Mouse (Mus musculus): ENCODE measurements around the gene Zfp81. TPM values are rescaled to one million over a fixed set of nuclear protein-coding genes. Genes with fewer than 3 reads are reported as not detected.
"Not testable (repeated sequence)": the region's sequence is repeated elsewhere in the genome, so short reads cannot be mapped to it uniquely, and the experiment has no call there.

Zfp81 gene
- 9.7 and 12.1 TPM in 2 replicates for polyA plus RNA-seq (2015; fragmentation: Nextera tagmentation; extraction: Ambion mirVana)

DNA sequence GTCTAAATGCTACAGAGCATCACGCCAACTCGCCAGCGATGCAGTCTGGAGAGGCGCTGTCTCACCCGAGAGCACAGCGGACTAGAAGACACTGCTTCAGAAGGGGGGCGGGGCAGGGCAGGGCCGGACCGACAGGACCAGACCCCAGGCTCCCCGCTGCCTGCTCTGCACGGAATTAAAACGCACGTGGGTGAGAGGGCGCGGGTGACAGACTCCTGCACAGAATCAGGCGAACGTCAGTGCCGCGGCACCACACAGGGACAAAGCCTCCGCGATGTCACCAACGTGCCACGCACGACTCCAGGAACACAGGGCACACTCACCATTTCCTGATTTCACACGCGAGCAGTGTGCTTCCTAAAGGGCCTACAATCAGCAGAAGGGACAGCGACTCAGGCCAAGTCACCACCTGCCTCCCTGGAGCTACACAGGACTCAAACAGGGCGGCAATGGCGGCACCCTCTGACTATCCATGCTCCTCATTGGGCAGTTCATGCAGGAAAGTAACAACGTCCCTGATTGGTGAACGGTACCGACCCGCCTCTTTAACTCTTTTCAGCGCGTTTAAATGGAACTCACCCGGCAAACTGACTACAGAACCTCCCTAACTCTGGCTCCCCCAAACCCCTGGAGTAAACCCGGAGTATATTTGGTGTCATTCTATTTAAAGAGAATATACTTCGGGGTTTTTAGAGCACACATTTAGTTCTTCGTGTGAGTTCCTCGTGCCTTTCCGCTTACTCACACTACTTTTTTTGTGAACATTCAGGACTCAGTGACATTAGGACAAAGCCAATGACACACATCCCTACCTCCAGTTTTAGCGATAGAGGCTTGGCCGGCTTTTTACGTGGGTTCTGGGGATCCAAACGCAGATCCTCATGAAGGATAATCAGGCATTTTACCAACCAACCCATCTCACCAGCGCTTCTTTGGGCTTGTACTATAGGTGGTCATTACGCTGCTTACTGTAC is at the start of gene Zfp81:
Gene Zfp81, minus strand, starts transcription at position 468 of the 974 bp plus-strand sequence.
- H3K4me2 ChIP-seq (replicated peaks; ENCODE audit: low read depth, low read length), result peak within 1 kb of the TSS; percentile 53
- H3K4me1 ChIP-seq (ENCODE audit: insufficient read depth, low read length), result peaks cover 8% of the 10 kb centered on the region; the same call in 1 of the 2 replicates
- H3K9ac ChIP-seq (replicated peaks; ENCODE audit: low read length), result peak within 1 kb of the TSS; percentile 89
- peak; percentile 100 for ATAC-seq (ENCODE audit: low FRiP score, low TSS enrichment)
- no peaks in the 10 kb centered on the region for H3K36me3 ChIP-seq (ENCODE audit: insufficient read depth, low read length)
- H3K9me3 ChIP-seq (ENCODE audit: low read length), result no peaks in the 10 kb centered on the region
- 3% methylated on average over 47 of the region's 47 CpGs for WGBS
- no peaks in the 10 kb centered on the region for H3K27me3 ChIP-seq (ENCODE audit: insufficient read depth, low read length)
- H3K4me3 ChIP-seq (ENCODE audit: low read length), result peak within 1 kb of the TSS; percentile 98
- H3K27ac ChIP-seq (ENCODE audit: low read length), result peak within 1 kb of the TSS; percentile 92

- H3K36me3 ChIP-seq (ENCODE audit: insufficient read depth, low read length), result no peaks in the 10 kb centered on the region
- peak within 1 kb of the TSS; percentile 96 for H3K4me3 ChIP-seq (ENCODE audit: low read length)
- H3K4me2 ChIP-seq (replicated peaks; ENCODE audit: low read depth, low read length), result peak within 1 kb of the TSS; percentile 73
- no peaks in the 10 kb centered on the region for H3K9me3 ChIP-seq (ENCODE audit: low read length)
- WGBS, result under 1% methylated on average over 44 of the region's 44 CpGs
- H3K4me1 ChIP-seq (ENCODE audit: insufficient read depth, low read length), result peaks cover 7% of the 10 kb centered on the region; the same call in 1 of the 2 replicates
- peak; percentile 98 for ATAC-seq (ENCODE audit: low FRiP score, low TSS enrichment)
- no peaks in the 10 kb centered on the region for H3K27me3 ChIP-seq (ENCODE audit: insufficient read depth, low read length)
- peak within 1 kb of the TSS; percentile 78 for H3K27ac ChIP-seq (ENCODE audit: low read length)
- H3K9ac ChIP-seq (replicated peaks; ENCODE audit: low read length), result peak within 1 kb of the TSS; percentile 83
Measured at GRCm38 (mm10) chr17:33394182-33395034, 35.7 kb upstream of the Zfp81 start, which contains the start of gene Zfp101. Zfp101 (minus strand) TSS chr17:33394641.

GRCm38 (mm10) chr17:33392271-33392670 is 33.6 kb upstream of the Zfp81 start:
- Histone ChIP-seq H3K4me1 (ENCODE audit: insufficient read depth, low read length) (peaks cover 7% of the 10 kb centered on the region; the same call in 1 of the 2 replicates), H3K4me2 (replicated peaks; ENCODE audit: low read depth, low read length) (no peak overlapping the region), H3K27me3 (ENCODE audit: insufficient read depth, low read length) (no peaks in the 10 kb centered on the region), H3K9ac (replicated peaks; ENCODE audit: low read length) (no peak overlapping the region), H3K27ac (ENCODE audit: low read length) (no peak overlapping the region), H3K4me3 (ENCODE audit: low read length) (no peak overlapping the region), H3K36me3 (ENCODE audit: insufficient read depth, low read length) (no peaks in the 10 kb centered on the region), H3K9me3 (ENCODE audit: low read length) (no peaks in the 10 kb centered on the region)
- WGBS, result 91% methylated on average over 5 of the region's 5 CpGs
- ATAC-seq (ENCODE audit: low FRiP score, low TSS enrichment), result no peak

DNA sequence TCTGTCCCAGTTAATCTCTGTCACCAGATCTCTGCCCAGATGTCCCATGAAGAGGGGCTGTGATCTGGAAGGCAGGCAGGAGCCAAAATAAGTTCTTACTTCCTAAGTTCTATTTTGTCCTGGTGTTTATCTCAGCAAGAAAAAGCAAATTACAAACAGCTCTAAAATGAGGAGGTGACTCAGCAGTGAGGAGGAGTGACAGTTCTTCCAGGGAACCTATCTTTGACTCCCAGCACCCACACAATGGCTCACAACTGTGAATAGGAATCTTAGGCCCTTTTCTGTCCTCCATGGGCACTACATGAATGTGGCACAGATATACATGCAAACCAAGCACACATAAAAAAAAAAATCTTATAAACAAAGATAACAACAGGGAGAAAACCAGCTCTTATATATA is 27.0 kb upstream of the Zfp81 start:
- H3K27me3 ChIP-seq (ENCODE audit: insufficient read depth, low read length), result no peaks in the 10 kb centered on the region
- no peak for ATAC-seq (ENCODE audit: low FRiP score, low TSS enrichment)
- H3K36me3 ChIP-seq (ENCODE audit: insufficient read depth, low read length), result peaks cover 34% of the 10 kb centered on the region
- no peaks in the 10 kb centered on the region for H3K4me1 ChIP-seq (ENCODE audit: insufficient read depth, low read length)
- H3K4me2 ChIP-seq (replicated peaks; ENCODE audit: low read depth, low read length), result no peak overlapping the region
- H3K9ac ChIP-seq (replicated peaks; ENCODE audit: low read length), result no peak overlapping the region
- H3K27ac ChIP-seq (ENCODE audit: low read length), result no peak overlapping the region
- no peaks in the 10 kb centered on the region for H3K9me3 ChIP-seq (ENCODE audit: low read length)
- no peak overlapping the region for H3K4me3 ChIP-seq (ENCODE audit: low read length)

- Histone ChIP-seq H3K27ac (ENCODE audit: low read length) (no peak overlapping the region), H3K9ac (replicated peaks; ENCODE audit: low read length) (no peak overlapping the region), H3K4me3 (ENCODE audit: low read length) (no peak overlapping the region), H3K4me1 (ENCODE audit: insufficient read depth, low read length) (no peaks in the 10 kb centered on the region), H3K27me3 (ENCODE audit: insufficient read depth, low read length) (no peaks in the 10 kb centered on the region), H3K36me3 (ENCODE audit: insufficient read depth, low read length) (0 out of 2 replicates have a peak, but pooled peaks cover 3% of the 10 kb centered on the region), H3K9me3 (ENCODE audit: low read length) (no peaks in the 10 kb centered on the region; the same call in 1 of the 2 replicates), H3K4me2 (replicated peaks; ENCODE audit: low read depth, low read length) (no peak overlapping the region)
- WGBS, result 85% methylated on average over 3 of the region's 3 CpGs
- no peak for ATAC-seq (ENCODE audit: low FRiP score, low TSS enrichment)
Measured at GRCm38 (mm10) chr17:33372795-33373194, 14.1 kb upstream of the Zfp81 start.

DNA sequence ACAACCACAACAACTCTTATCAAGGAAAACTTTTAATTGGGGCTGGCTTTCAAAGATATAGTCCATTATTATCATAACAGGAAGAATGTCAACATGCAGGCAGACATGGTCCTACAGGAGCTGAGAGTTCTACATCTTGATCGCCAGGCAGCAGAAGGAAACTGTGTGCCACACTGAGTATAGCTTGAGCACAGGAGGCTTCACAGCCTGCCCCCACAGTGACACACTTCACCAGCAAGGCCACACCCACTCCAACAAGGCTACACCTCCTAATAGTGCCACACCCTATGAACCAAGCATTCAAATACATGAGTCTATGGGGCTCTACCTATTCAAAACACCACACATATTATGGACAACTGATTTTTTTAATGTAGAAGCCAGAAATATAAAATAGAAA is 5.7 kb downstream of the Zfp81 start:
- Histone ChIP-seq H3K4me1 (ENCODE audit: insufficient read depth, low read length) (peaks cover 6% of the 10 kb centered on the region; the same call in 1 of the 2 replicates), H3K27me3 (ENCODE audit: insufficient read depth, low read length) (no peaks in the 10 kb centered on the region)
- WGBS, result 97% methylated on average over 1 of the region's 1 CpGs

GRCm38 (mm10) chr17:33289876-33290149 is 68.9 kb downstream of the Zfp81 start:
- H3K4me3 ChIP-seq (ENCODE audit: low read length), result peak overlapping the region; percentile 15; the same call in 1 of the 2 replicates
- not testable (repeated sequence) for H3K9me3 ChIP-seq (ENCODE audit: low read length); H3K4me1 ChIP-seq (ENCODE audit: insufficient read depth, low read length); H3K4me2 ChIP-seq (replicated peaks; ENCODE audit: low read depth, low read length); H3K27me3 ChIP-seq (ENCODE audit: insufficient read depth, low read length); H3K36me3 ChIP-seq (ENCODE audit: insufficient read depth, low read length); H3K9ac ChIP-seq (replicated peaks; ENCODE audit: low read length); ATAC-seq (ENCODE audit: low FRiP score, low TSS enrichment); H3K27ac ChIP-seq (ENCODE audit: low read length)
- WGBS, result no CpG with 5 or more reads among the region's 9 CpGs

More for the DNA sequence above, 5.7 kb downstream of the Zfp81 start:
- H3K36me3 ChIP-seq (ENCODE audit: insufficient read depth, low read length), result 0 out of 2 replicates have a peak, but pooled peaks cover 2% of the 10 kb centered on the region
- H3K4me3 ChIP-seq (ENCODE audit: low read length), result no peak overlapping the region
- no peak for ATAC-seq (ENCODE audit: low FRiP score, low TSS enrichment)
- H3K9ac ChIP-seq (replicated peaks; ENCODE audit: low read length), result no peak overlapping the region
- H3K9me3 ChIP-seq (ENCODE audit: low read length), result peaks cover 21% of the 10 kb centered on the region
- no peak overlapping the region for H3K27ac ChIP-seq (ENCODE audit: low read length)
- H3K4me2 ChIP-seq (replicated peaks; ENCODE audit: low read depth, low read length), result no peak overlapping the region

- H3K9me3 ChIP-seq (ENCODE audit: low read length); H3K4me2 ChIP-seq (replicated peaks; ENCODE audit: low read depth, low read length); H3K36me3 ChIP-seq (ENCODE audit: insufficient read depth, low read length); H3K4me1 ChIP-seq (ENCODE audit: insufficient read depth, low read length); H3K27me3 ChIP-seq (ENCODE audit: insufficient read depth, low read length); H3K27ac ChIP-seq (ENCODE audit: low read length); H3K9ac ChIP-seq (replicated peaks; ENCODE audit: low read length): not testable (repeated sequence)
- H3K4me3 ChIP-seq (ENCODE audit: low read length), result peak within 1 kb of the TSS; percentile 15; the same call in 1 of the 2 replicates
- WGBS, result no CpG with 5 or more reads among the region's 25 CpGs
- ATAC-seq (ENCODE audit: low FRiP score, low TSS enrichment), result peak; percentile 100
Measured at GRCm38 (mm10) chr17:33289039-33289875, 69.4 kb downstream of the Zfp81 start, which contains the start of gene Zfp955b. Zfp955b (plus strand) TSS chr17:33289544.

All from kidney, embryonic 16.5 days (tissue).